23 mouse cellular contexts compared by ENCODE assay signal in genomic region chr11:107472304-107472703, GRCm38 (mm10).
"Had no signal": no experiment of that assay in that cellular context is flagged by ENCODE, and none has a peak within 500 bp of the region (broad histone marks: within the 10 kb centered on the region; RNA-seq: fewer than 3 reads in every experiment).

No protein-coding gene starts in this region.

- H3K9me3 ChIP-seq: kidney, embryonic 15.5 days; limb, embryonic 12.5 days; liver, embryonic 13.5 days; megakaryocyte, embryonic 14.5 days; midbrain, embryonic 15.5 days; neural tube, embryonic 12.5 days; neural tube, embryonic 15.5 days had no signal

- ATAC-seq: lung, postnatal 0 days; midbrain, embryonic 15.5 days had no signal

- H3K27me3 ChIP-seq: kidney, embryonic 15.5 days; limb, embryonic 12.5 days; liver, embryonic 13.5 days; megakaryocyte, embryonic 14.5 days; midbrain, embryonic 15.5 days; neural tube, embryonic 12.5 days; neural tube, embryonic 15.5 days had no signal

- DNase-seq: kidney, adult 11 months; kidney, adult 8-10 months; kidney, postnatal 10 days; kidney, postnatal 36 days; liver; liver, embryonic 13.5 days; lung, embryonic 14.5 days; lung, postnatal 36 days; right cerebral cortex, adult 18-20 months; right cerebral cortex, postnatal 14 days; right cerebral cortex, postnatal 4 days; thymus, adult 2 months; thymus, postnatal 14 days; thymus, postnatal 4 days had no signal

- H3K4me3 ChIP-seq: kidney, embryonic 15.5 days; limb, embryonic 12.5 days; midbrain, embryonic 15.5 days; neural tube, embryonic 12.5 days; neural tube, embryonic 15.5 days had no signal

- H3K4me2 ChIP-seq: lung, embryonic 14.5 days; midbrain, embryonic 11.5 days; midbrain, embryonic 15.5 days; neural tube, embryonic 15.5 days had no signal

- H3K9ac ChIP-seq: kidney, embryonic 15.5 days; limb, embryonic 12.5 days; lung, embryonic 14.5 days; midbrain, embryonic 15.5 days; neural tube, embryonic 12.5 days; neural tube, embryonic 15.5 days had no signal

- H3K27ac ChIP-seq: liver, embryonic 13.5 days; midbrain, embryonic 15.5 days; neural tube, embryonic 12.5 days; neural tube, embryonic 15.5 days; stomach, postnatal 0 days had no signal

- H3K36me3 ChIP-seq: kidney, embryonic 15.5 days; limb, embryonic 12.5 days; liver, embryonic 13.5 days; midbrain, embryonic 15.5 days; neural tube, embryonic 12.5 days; neural tube, embryonic 15.5 days had no signal
